Mouse (Mus musculus) lung, embryonic 15.5 days (tissue): Measurements from ENCODE around the gene Klhl5. TPM values are rescaled to one million over a fixed set of nuclear protein-coding genes. Genes with fewer than 3 reads are reported as not detected.
A peak's percentile ranks its signal among the peaks of the same experiment; 100 is the strongest.

Experiments used
- ATAC-seq: fragments of 200-750 bp; cut with Nextera tagmentation; 2 replicates; pipeline ENCODE4 v1.8.0; 2017; ENCODE audit warnings: moderate number of reproducible peaks, borderline replicate concordance; ENCODE audit not compliant: low FRiP score, low TSS enrichment; ENCODE audit errors: extremely low read depth
- H3K27ac ChIP-seq: fragments of 300-500 bp; sonication (generic); 2 replicates; pipeline ENCODE4 v1.5.1; 2015; ENCODE audit warnings: moderate library complexity, mild to moderate bottlenecking, inconsistent platforms
- H3K27me3 ChIP-seq: fragments of 300-500 bp; sonication (generic); 2 replicates; pipeline ENCODE4 v1.6.1; 2015; ENCODE audit warnings: inconsistent platforms
- H3K36me3 ChIP-seq: fragments of 300-500 bp; sonication (generic); 2 replicates; pipeline ENCODE4 v1.6.1; 2015; ENCODE audit warnings: inconsistent platforms
- H3K4me1 ChIP-seq: fragments of 300-500 bp; sonication (generic); 2 replicates; pipeline ENCODE4 v1.6.1; 2015; ENCODE audit warnings: inconsistent platforms
- H3K4me2 ChIP-seq: fragments of 300-500 bp; sonication (generic); 2 replicates; pipeline ENCODE4 v1.6.1; 2015; ENCODE audit warnings: inconsistent platforms, mild to moderate bottlenecking, moderate library complexity
- H3K4me3 ChIP-seq: fragments of 300-500 bp; sonication (generic); 2 replicates; pipeline ENCODE4 v1.5.1; 2015; ENCODE audit warnings: mild to moderate bottlenecking, inconsistent platforms
- H3K9ac ChIP-seq: fragments of 300-500 bp; sonication (generic); 2 replicates; pipeline ENCODE4 v1.6.1; 2015; ENCODE audit warnings: inconsistent platforms
- H3K9me3 ChIP-seq: fragments of 300-500 bp; sonication (generic); 2 replicates; pipeline ENCODE4 v1.6.1; 2016; ENCODE audit warnings: inconsistent platforms
- WGBS: fragments of 180-500 bp; shearing (Covaris S2); methylation state at CpG from one replicate; pipeline ENCODE4 v1.1.7; 2015; 5-methylcytosine and 5-hydroxymethylcytosine counted together
- polyA plus RNA-seq: library from polyadenylated mRNA; unstranded; fragments of >200 nt; fragmentation: Nextera tagmentation; extraction: Ambion mirVana; gene quantifications from 2 replicates; pipeline ENCODE4 v1.2.1, GENCODE M21; 2015

The Klhl5 gene
- polyA plus RNA-seq, 1 experiment from 2014 or later = 28.6 TPM

- Histone ChIP-seq H3K4me2 (peak overlapping the region; percentile 14), H3K9ac (no peak overlapping the region), H3K4me1 (peaks cover 24% of the 10 kb centered on the region), H3K27ac (no peak overlapping the region), H3K27me3 (no peaks in the 10 kb centered on the region), H3K4me3 (no peak overlapping the region), H3K36me3 (no peaks in the 10 kb centered on the region), H3K9me3 (no peaks in the 10 kb centered on the region)
- ATAC-seq = no peak
- 57% methylated on average over 26 of the region's 26 CpGs for WGBS
Measured at GRCm38 (mm10) chr5:65175035-65175917, 67.9 kb downstream of the Klhl5 start.

- Histone ChIP-seq H3K27ac (peak overlapping the region; percentile 37; the same call in 1 of the 2 replicates), H3K4me1 (peaks cover 23% of the 10 kb centered on the region), H3K9me3 (no peaks in the 10 kb centered on the region), H3K9ac (no peak overlapping the region), H3K36me3 (no peaks in the 10 kb centered on the region), H3K4me2 (peak overlapping the region; percentile 14), H3K27me3 (no peaks in the 10 kb centered on the region), H3K4me3 (no peak overlapping the region)
- WGBS = 57% methylated on average over 13 of the region's 13 CpGs
- no peak for ATAC-seq
Measured at GRCm38 (mm10) chr5:65175918-65176484, 68.7 kb downstream of the Klhl5 start.

- WGBS = 9% methylated on average over 11 of the region's 11 CpGs
- H3K27ac ChIP-seq = peak overlapping the region; percentile 69
Measured at GRCm38 (mm10) chr5:65177026-65177514, 69.7 kb downstream of the Klhl5 start.

GRCm38 (mm10) chr5:65178477-65178876 lies 71.1 kb downstream of the Klhl5 start:
- no peak overlapping the region for H3K4me3 ChIP-seq
- H3K4me1 ChIP-seq = peaks cover 23% of the 10 kb centered on the region
- no peak overlapping the region for H3K4me2 ChIP-seq
- H3K36me3 ChIP-seq = no peaks in the 10 kb centered on the region
- ATAC-seq = no peak
- no peak overlapping the region for H3K27ac ChIP-seq
- H3K9ac ChIP-seq = no peak overlapping the region
- no peaks in the 10 kb centered on the region for H3K27me3 ChIP-seq
- no peaks in the 10 kb centered on the region for H3K9me3 ChIP-seq
- WGBS = 87% methylated on average over 9 of the region's 9 CpGs

More at GRCm38 (mm10) chr5:65177026-65177514, 69.7 kb downstream of the Klhl5 start:
- ATAC-seq = peak; percentile 79; the same call in 1 of the 2 replicates
- no peaks in the 10 kb centered on the region for H3K9me3 ChIP-seq
- no peak overlapping the region for H3K9ac ChIP-seq
- peaks cover 23% of the 10 kb centered on the region for H3K4me1 ChIP-seq
- no peaks in the 10 kb centered on the region for H3K36me3 ChIP-seq
- H3K4me3 ChIP-seq = no peak overlapping the region
- no peaks in the 10 kb centered on the region for H3K27me3 ChIP-seq
- H3K4me2 ChIP-seq = no peak overlapping the region; the same call in 1 of the 2 replicates

- ATAC-seq = no peak
- 81% methylated on average over 21 of the region's 21 CpGs for WGBS
- H3K36me3 ChIP-seq = no peaks in the 10 kb centered on the region
- no peaks in the 10 kb centered on the region for H3K27me3 ChIP-seq
- H3K4me2 ChIP-seq = no peak overlapping the region
- H3K4me3 ChIP-seq = no peak overlapping the region
- H3K27ac ChIP-seq = no peak overlapping the region
- no peak overlapping the region for H3K9ac ChIP-seq
- H3K4me1 ChIP-seq = peaks cover 14% of the 10 kb centered on the region
- H3K9me3 ChIP-seq = no peaks in the 10 kb centered on the region
Measured at GRCm38 (mm10) chr5:65181160-65181793, 73.9 kb downstream of the Klhl5 start.

GRCm38 (mm10) chr5:65181794-65182169 lies 74.4 kb downstream of the Klhl5 start:
- Histone ChIP-seq H3K36me3 (no peaks in the 10 kb centered on the region), H3K9ac (no peak overlapping the region), H3K27me3 (no peaks in the 10 kb centered on the region), H3K4me2 (no peak overlapping the region), H3K9me3 (no peaks in the 10 kb centered on the region), H3K27ac (no peak overlapping the region), H3K4me1 (peaks cover 10% of the 10 kb centered on the region), H3K4me3 (no peak overlapping the region)
- ATAC-seq = no peak
- WGBS = 64% methylated on average over 4 of the region's 4 CpGs

- Histone ChIP-seq H3K9me3 (no peaks in the 10 kb centered on the region), H3K27me3 (no peaks in the 10 kb centered on the region), H3K9ac (no peak overlapping the region), H3K4me2 (no peak overlapping the region), H3K4me1 (peaks cover 6% of the 10 kb centered on the region), H3K27ac (no peak overlapping the region), H3K4me3 (no peak overlapping the region), H3K36me3 (no peaks in the 10 kb centered on the region)
- no peak for ATAC-seq
- WGBS = 78% methylated on average over 1 of the region's 1 CpGs
Measured at GRCm38 (mm10) chr5:65182268-65182667, 74.9 kb downstream of the Klhl5 start.

- H3K4me3 ChIP-seq = no peak overlapping the region
- no peaks in the 10 kb centered on the region for H3K9me3 ChIP-seq
- no peaks in the 10 kb centered on the region for H3K27me3 ChIP-seq
- no peaks in the 10 kb centered on the region for H3K4me1 ChIP-seq
- no peaks in the 10 kb centered on the region for H3K36me3 ChIP-seq
- WGBS = 87% methylated on average over 5 of the region's 5 CpGs
- no peak overlapping the region for H3K4me2 ChIP-seq
- ATAC-seq = no peak
- no peak overlapping the region for H3K9ac ChIP-seq
- no peak overlapping the region for H3K27ac ChIP-seq
Measured at GRCm38 (mm10) chr5:65191601-65192000, 84.3 kb downstream of the Klhl5 start.

GRCm38 (mm10) chr5:65194441-65194840 lies 87.1 kb downstream of the Klhl5 start:
- H3K4me1 ChIP-seq = 0 out of 2 replicates have a peak, but pooled peaks cover 3% of the 10 kb centered on the region
- H3K9ac ChIP-seq = no peak overlapping the region
- H3K27ac ChIP-seq = no peak overlapping the region
- no peaks in the 10 kb centered on the region for H3K27me3 ChIP-seq
- WGBS = 76% methylated on average over 9 of the region's 9 CpGs
- no peaks in the 10 kb centered on the region for H3K9me3 ChIP-seq
- no peak overlapping the region for H3K4me2 ChIP-seq
- no peaks in the 10 kb centered on the region for H3K36me3 ChIP-seq
- no peak for ATAC-seq
- H3K4me3 ChIP-seq = no peak overlapping the region

GRCm38 (mm10) chr5:65199346-65200128 lies 92.2 kb downstream of the Klhl5 start, which contains the start of gene Wdr19:
TSS of gene Wdr19 (plus strand) at chr5:65199696.
- Histone ChIP-seq H3K27me3 (no peaks in the 10 kb centered on the region), H3K36me3 (no peaks in the 10 kb centered on the region), H3K9ac (peak within 1 kb of the TSS; percentile 60), H3K27ac (peak within 1 kb of the TSS; percentile 69), H3K4me2 (peak within 1 kb of the TSS; percentile 64), H3K4me1 (peaks cover 12% of the 10 kb centered on the region), H3K4me3 (peak within 1 kb of the TSS; percentile 67), H3K9me3 (no peaks in the 10 kb centered on the region)
- WGBS = under 1% methylated on average over 37 of the region's 37 CpGs
- peak; percentile 100 for ATAC-seq

GRCm38 (mm10) chr5:65204726-65205125 lies 97.4 kb downstream of the Klhl5 start:
- 74% methylated on average over 2 of the region's 2 CpGs for WGBS
- no peak for ATAC-seq

More at GRCm38 (mm10) chr5:65204726-65205125, 97.4 kb downstream of the Klhl5 start:
- H3K36me3 ChIP-seq = no peaks in the 10 kb centered on the region
- H3K9me3 ChIP-seq = no peaks in the 10 kb centered on the region
- H3K4me3 ChIP-seq = no peak overlapping the region
- no peaks in the 10 kb centered on the region for H3K27me3 ChIP-seq
- peaks cover 9% of the 10 kb centered on the region for H3K4me1 ChIP-seq
- H3K27ac ChIP-seq = no peak overlapping the region
- H3K9ac ChIP-seq = no peak overlapping the region
- H3K4me2 ChIP-seq = no peak overlapping the region
